Mouse (Mus musculus) forebrain, embryonic 15.5 days (tissue): ENCODE measurements around the gene Rfesd. TPM values are rescaled to one million over a fixed set of nuclear protein-coding genes. Genes with fewer than 3 reads are reported as not detected.
A peak's percentile ranks its signal among the peaks of the same experiment; 100 is the strongest.

Experiments used
- ATAC-seq: fragments of 200-750 bp; cut with Nextera tagmentation; replicated peaks from 2 replicates; pipeline ENCODE4 v1.8.0; 2017; ENCODE audit warnings: mild to moderate bottlenecking, moderate TSS enrichment, moderate library complexity
- H3K27ac ChIP-seq: fragments of 300-500 bp; sonication (generic); replicated peaks from 2 replicates; pipeline ENCODE4 v1.5.1; 2015; ENCODE audit warnings: mild to moderate bottlenecking, inconsistent platforms
- H3K27me3 ChIP-seq: fragments of 300-500 bp; sonication (generic); 2 replicates; pipeline ENCODE4 v1.6.1; 2015; ENCODE audit warnings: inconsistent platforms
- H3K36me3 ChIP-seq: fragments of 300-500 bp; sonication (generic); 2 replicates; pipeline ENCODE4 v1.6.1; 2015; ENCODE audit warnings: mild to moderate bottlenecking, inconsistent platforms
- H3K4me1 ChIP-seq: fragments of 300-500 bp; sonication (generic); 2 replicates; pipeline ENCODE4 v1.6.1; 2015; ENCODE audit warnings: inconsistent platforms
- H3K4me2 ChIP-seq: fragments of 300-500 bp; sonication (generic); replicated peaks from 2 replicates; pipeline ENCODE4 v1.6.1; 2015; ENCODE audit warnings: mild to moderate bottlenecking, inconsistent platforms
- H3K4me3 ChIP-seq: fragments of 300-500 bp; sonication (generic); 2 replicates; pipeline ENCODE4 v1.5.1; 2015; ENCODE audit warnings: mild to moderate bottlenecking, inconsistent platforms
- H3K9ac ChIP-seq: fragments of 300-500 bp; sonication (generic); replicated peaks from 2 replicates; pipeline ENCODE4 v1.6.1; 2015; ENCODE audit warnings: mild to moderate bottlenecking, inconsistent platforms
- H3K9me3 ChIP-seq: fragments of 300-500 bp; sonication (generic); 2 replicates; pipeline ENCODE4 v1.6.1; 2016; ENCODE audit warnings: inconsistent platforms
- WGBS: fragments of 180-500 bp; shearing (Covaris S2); methylation state at CpG from one replicate; pipeline ENCODE4 v1.1.7; 2015; ENCODE audit warnings: mixed read lengths; 5-methylcytosine and 5-hydroxymethylcytosine counted together
- polyA plus RNA-seq: library from polyadenylated mRNA; unstranded; fragments of >200 nt; fragmentation: Nextera tagmentation; extraction: Ambion mirVana; gene quantifications from 2 replicates; pipeline ENCODE4 v1.2.1, GENCODE M21; 2015

The Rfesd gene
- polyA plus RNA-seq, result 21.4 and 22.1 TPM in 2 replicates

GRCm38 (mm10) chr13:76017974-76018843 lies at the start of gene Rfesd:
Rfesd (minus strand) TSS chr13:76018719.
- Histone ChIP-seq H3K9me3 (no peaks in the 10 kb centered on the region), H3K4me3 (peak within 1 kb of the TSS; percentile 79), H3K36me3 (no peaks in the 10 kb centered on the region), H3K27me3 (no peaks in the 10 kb centered on the region), H3K4me2 (peak within 1 kb of the TSS; percentile 58), H3K9ac (peak within 1 kb of the TSS; percentile 90), H3K4me1 (peaks cover 6% of the 10 kb centered on the region; the same call in 1 of the 2 replicates), H3K27ac (peak within 1 kb of the TSS; percentile 94)
- peak; percentile 100 for ATAC-seq
- WGBS, result under 1% methylated on average over 50 of the region's 50 CpGs

DNA sequence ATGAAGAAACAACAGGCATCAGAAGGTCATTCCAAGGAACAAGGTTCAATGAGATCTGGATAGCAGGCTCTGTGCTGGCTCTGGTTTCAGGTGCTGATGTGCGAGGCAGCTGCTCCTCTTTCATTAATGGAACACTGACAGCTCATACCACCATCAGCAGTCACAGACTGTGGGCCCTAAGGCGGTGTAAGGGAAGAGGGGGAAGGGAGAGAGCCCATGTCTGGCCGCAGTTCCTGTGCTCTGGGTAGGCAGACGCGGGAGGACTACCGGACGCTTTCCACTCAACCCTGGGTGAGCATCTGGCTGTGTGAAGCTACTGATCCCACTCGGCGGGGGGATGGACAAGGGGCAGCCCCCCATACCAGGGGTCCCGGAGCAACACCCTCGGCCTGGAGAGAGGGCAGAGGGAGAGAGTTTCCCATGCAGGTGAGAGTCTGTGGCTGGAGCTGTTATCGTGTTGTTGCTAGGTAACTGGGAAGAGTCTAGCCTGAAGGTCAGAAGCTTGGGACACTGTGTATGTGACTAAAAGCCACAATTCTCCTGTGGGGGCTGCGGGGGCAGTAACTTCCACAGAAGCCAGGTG lies 45.9 kb upstream of the Rfesd start:
- Histone ChIP-seq H3K4me1 (no peaks in the 10 kb centered on the region), H3K27me3 (no peaks in the 10 kb centered on the region), H3K36me3 (no peaks in the 10 kb centered on the region), H3K4me3 (no peak overlapping the region), H3K4me2 (no peak overlapping the region), H3K27ac (no peak overlapping the region), H3K9ac (no peak overlapping the region), H3K9me3 (no peaks in the 10 kb centered on the region)
- WGBS, result 89% methylated on average over 13 of the region's 13 CpGs
- ATAC-seq, result no peak

GRCm38 (mm10) chr13:76063548-76063947 lies 45.0 kb upstream of the Rfesd start:
- Histone ChIP-seq H3K27me3 (no peaks in the 10 kb centered on the region), H3K9me3 (no peaks in the 10 kb centered on the region), H3K27ac (no peak overlapping the region), H3K4me2 (no peak overlapping the region), H3K9ac (no peak overlapping the region), H3K4me3 (no peak overlapping the region), H3K4me1 (no peaks in the 10 kb centered on the region), H3K36me3 (no peaks in the 10 kb centered on the region)
- 94% methylated on average over 4 of the region's 4 CpGs for WGBS
- no peak for ATAC-seq

GRCm38 (mm10) chr13:76062569-76062968 lies 44.0 kb upstream of the Rfesd start:
- Histone ChIP-seq H3K4me1 (no peaks in the 10 kb centered on the region), H3K9me3 (no peaks in the 10 kb centered on the region), H3K27ac (no peak overlapping the region), H3K4me3 (no peak overlapping the region), H3K27me3 (peaks cover 6% of the 10 kb centered on the region; the same call in 1 of the 2 replicates), H3K4me2 (no peak overlapping the region), H3K36me3 (no peaks in the 10 kb centered on the region), H3K9ac (no peak overlapping the region)
- WGBS, result 96% methylated on average over 3 of the region's 3 CpGs
- no peak for ATAC-seq

- H3K4me1 ChIP-seq, result no peaks in the 10 kb centered on the region
- H3K27ac ChIP-seq, result no peak overlapping the region
- WGBS, result 81% methylated on average over 3 of the region's 3 CpGs
- no peaks in the 10 kb centered on the region for H3K36me3 ChIP-seq
- H3K4me3 ChIP-seq, result no peak overlapping the region
- peaks cover 6% of the 10 kb centered on the region; the same call in 1 of the 2 replicates for H3K27me3 ChIP-seq
- H3K9me3 ChIP-seq, result no peaks in the 10 kb centered on the region
- H3K4me2 ChIP-seq, result no peak overlapping the region
- no peak overlapping the region for H3K9ac ChIP-seq
- no peak for ATAC-seq
Measured at GRCm38 (mm10) chr13:76062126-76062525, 43.6 kb upstream of the Rfesd start.

DNA sequence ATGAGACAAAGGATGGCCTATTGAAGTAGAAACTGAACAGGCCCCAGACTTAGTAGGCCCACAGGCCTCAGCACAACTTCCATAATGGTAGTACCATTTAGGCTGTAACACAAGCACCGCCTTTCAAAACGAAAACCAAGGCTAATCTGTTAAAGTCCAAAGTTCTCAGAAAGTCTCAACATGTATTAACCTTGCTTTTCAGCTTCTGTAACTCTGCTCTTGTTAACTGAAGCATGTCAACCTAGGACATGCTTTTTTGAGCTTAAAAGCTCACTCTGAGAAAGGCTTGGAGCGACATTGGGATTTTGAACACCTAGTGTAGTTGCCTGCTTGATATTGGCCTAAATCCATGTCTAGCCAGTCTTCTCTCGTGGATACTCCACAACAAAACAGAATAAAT lies 41.1 kb upstream of the Rfesd start:
- Histone ChIP-seq H3K4me3 (no peak overlapping the region), H3K27me3 (peaks cover 18% of the 10 kb centered on the region; the same call in 1 of the 2 replicates), H3K36me3 (no peaks in the 10 kb centered on the region), H3K27ac (no peak overlapping the region), H3K4me2 (no peak overlapping the region), H3K9me3 (no peaks in the 10 kb centered on the region), H3K4me1 (peaks cover 20% of the 10 kb centered on the region), H3K9ac (no peak overlapping the region)
- no peak for ATAC-seq
- 90% methylated on average over 4 of the region's 4 CpGs for WGBS

GRCm38 (mm10) chr13:76057267-76058069 lies 38.9 kb upstream of the Rfesd start:
- H3K36me3 ChIP-seq, result no peaks in the 10 kb centered on the region
- H3K27me3 ChIP-seq, result peaks cover 27% of the 10 kb centered on the region; the same call in 1 of the 2 replicates
- H3K4me3 ChIP-seq, result no peak overlapping the region
- WGBS, result 69% methylated on average over 10 of the region's 10 CpGs
- H3K9me3 ChIP-seq, result no peaks in the 10 kb centered on the region
- H3K4me2 ChIP-seq, result no peak overlapping the region
- H3K4me1 ChIP-seq, result peaks cover 20% of the 10 kb centered on the region
- ATAC-seq, result no peak
- H3K27ac ChIP-seq, result no peak overlapping the region
- no peak overlapping the region for H3K9ac ChIP-seq

- ATAC-seq, result no peak
- peaks cover 27% of the 10 kb centered on the region; the same call in 1 of the 2 replicates for H3K27me3 ChIP-seq
Measured at GRCm38 (mm10) chr13:76056896-76057266, 38.4 kb upstream of the Rfesd start, which contains the start of gene Gpr150. Gpr150 (minus strand) TSS chr13:76056996.

GRCm38 (mm10) chr13:76056261-76056724 lies 37.8 kb upstream of the Rfesd start:
- WGBS, result under 1% methylated on average over 34 of the region's 34 CpGs
- Histone ChIP-seq H3K27ac (no peak overlapping the region), H3K4me1 (peaks cover 20% of the 10 kb centered on the region), H3K9ac (peak overlapping the region; percentile 44), H3K9me3 (no peaks in the 10 kb centered on the region), H3K4me3 (peak overlapping the region; percentile 65), H3K4me2 (peak overlapping the region; percentile 98), H3K36me3 (no peaks in the 10 kb centered on the region), H3K27me3 (peaks cover 27% of the 10 kb centered on the region; the same call in 1 of the 2 replicates)
- peak; percentile 94 for ATAC-seq

More at GRCm38 (mm10) chr13:76056896-76057266, 38.4 kb upstream of the Rfesd start, which contains the start of gene Gpr150:
- Histone ChIP-seq H3K27ac (no peak within 1 kb of the TSS), H3K9me3 (no peaks in the 10 kb centered on the region), H3K36me3 (no peaks in the 10 kb centered on the region), H3K4me1 (peaks cover 20% of the 10 kb centered on the region), H3K9ac (peak within 1 kb of the TSS; percentile 44), H3K4me3 (peak within 1 kb of the TSS; percentile 65), H3K4me2 (peak within 1 kb of the TSS; percentile 98)
- 9% methylated on average over 10 of the region's 10 CpGs for WGBS

- H3K27ac ChIP-seq, result no peak overlapping the region
Measured at GRCm38 (mm10) chr13:76055391-76056232, 37.1 kb upstream of the Rfesd start.

DNA sequence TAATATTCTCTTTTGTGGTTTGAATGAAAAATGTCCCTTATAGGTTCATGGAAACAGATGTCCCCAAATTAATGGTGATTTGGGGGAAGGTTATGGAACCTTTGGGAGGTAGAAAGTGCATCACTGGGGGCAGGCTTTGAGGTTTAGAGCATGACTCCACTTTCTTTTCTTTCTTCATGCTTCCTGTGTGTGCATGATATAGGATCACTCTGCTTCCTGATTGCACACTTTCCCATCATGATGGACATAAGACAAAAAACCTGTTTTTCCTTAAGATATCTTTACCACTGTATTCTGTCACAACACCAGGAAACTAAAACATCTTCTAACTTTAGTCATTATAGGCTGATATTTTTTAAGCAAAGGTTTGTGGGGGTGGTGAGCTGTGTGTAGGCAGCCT lies 26.5 kb upstream of the Rfesd start:
- Histone ChIP-seq H3K27me3 (no peaks in the 10 kb centered on the region), H3K4me3 (no peak overlapping the region), H3K36me3 (no peaks in the 10 kb centered on the region), H3K27ac (no peak overlapping the region), H3K4me2 (no peak overlapping the region), H3K9ac (no peak overlapping the region), H3K9me3 (no peaks in the 10 kb centered on the region), H3K4me1 (no peaks in the 10 kb centered on the region)
- ATAC-seq, result no peak

More at GRCm38 (mm10) chr13:76055391-76056232, 37.1 kb upstream of the Rfesd start:
- under 1% methylated on average over 59 of the region's 59 CpGs for WGBS
- Histone ChIP-seq H3K4me2 (peak overlapping the region; percentile 98), H3K4me3 (peak overlapping the region; percentile 65), H3K4me1 (peaks cover 20% of the 10 kb centered on the region), H3K9ac (peak overlapping the region; percentile 44), H3K27me3 (peaks cover 27% of the 10 kb centered on the region; the same call in 1 of the 2 replicates), H3K9me3 (no peaks in the 10 kb centered on the region), H3K36me3 (no peaks in the 10 kb centered on the region)
- peak; percentile 81 for ATAC-seq
